Mouse (Mus musculus): ENCODE measurements around the gene Agpat2. TPM values are rescaled to one million over a fixed set of nuclear protein-coding genes. Genes with fewer than 3 reads are reported as not detected.

Agpat2 gene
- polyA plus RNA-seq, 1 experiment = 6.1 TPM

- TF ChIP-seq POLR2A (IDR thresholded peaks at IDR 0.05; ENCODE audit: borderline replicate concordance, extremely low read depth, insufficient read depth, insufficient read length, poor library complexity, severe bottlenecking) = no peak
- TF ChIP-seq CTCF (IDR thresholded peaks at IDR 0.05; ENCODE audit: borderline replicate concordance, extremely low read depth, insufficient read depth, insufficient read length) = no peak
- DNase-seq (ENCODE audit: low read depth) = no peak
Measured at GRCm38 (mm10) chr2:26635489-26636324, 31.5 kb upstream of the Agpat2 start.

DNA sequence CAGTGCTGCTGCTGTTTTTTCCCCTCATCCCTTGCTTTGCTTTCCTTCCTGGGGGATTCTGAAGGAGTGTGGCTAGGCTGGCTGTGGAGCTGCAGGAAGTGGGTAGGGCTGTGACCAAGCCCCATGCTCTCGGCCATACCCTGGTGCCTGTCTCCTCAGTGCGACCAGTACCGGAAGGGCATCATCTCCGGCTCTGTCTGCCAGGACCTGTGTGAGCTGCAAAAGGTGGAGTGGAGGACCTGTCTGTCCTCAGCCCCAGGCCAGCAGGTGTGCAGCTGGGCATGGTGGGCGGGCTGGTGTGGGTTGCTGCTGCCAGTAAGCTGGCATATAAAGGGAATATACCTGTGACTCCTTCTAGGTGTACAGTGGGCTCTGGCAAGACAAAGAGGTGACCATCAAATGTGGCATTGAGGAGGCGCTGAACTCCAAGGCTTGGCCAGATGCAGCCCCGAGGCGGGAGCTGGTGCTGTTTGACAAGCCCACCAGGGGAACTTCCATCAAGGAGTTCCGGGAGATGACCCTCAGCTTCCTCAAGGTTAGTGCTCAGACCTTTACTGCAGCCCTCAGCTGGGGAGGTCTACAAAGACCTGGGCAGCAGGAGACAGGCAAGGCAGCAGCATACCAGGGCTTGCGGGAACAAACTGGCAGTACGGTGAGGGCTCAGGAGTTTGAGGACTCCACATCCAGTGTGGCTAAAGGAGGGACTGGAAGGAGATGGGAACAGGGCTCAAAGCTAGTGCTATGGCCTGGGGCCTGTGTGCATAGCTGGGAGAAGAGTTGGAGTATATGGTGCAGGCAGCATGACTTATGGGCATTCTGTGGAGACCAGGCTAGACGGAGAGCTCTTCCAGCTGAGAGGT, 30.6 kb upstream of the Agpat2 start:
- DNase-seq (ENCODE audit: low read depth) = no peak
- no peak for TF ChIP-seq CTCF (IDR thresholded peaks at IDR 0.05; ENCODE audit: borderline replicate concordance, extremely low read depth, insufficient read depth, insufficient read length)
- TF ChIP-seq POLR2A (IDR thresholded peaks at IDR 0.05; ENCODE audit: borderline replicate concordance, extremely low read depth, insufficient read depth, insufficient read length, poor library complexity, severe bottlenecking) = no peak

- DNase-seq (ENCODE audit: low read depth) = no peak
- TF ChIP-seq CTCF (IDR thresholded peaks at IDR 0.05; ENCODE audit: borderline replicate concordance, extremely low read depth, insufficient read depth, insufficient read length) = no peak
- TF ChIP-seq POLR2A (IDR thresholded peaks at IDR 0.05; ENCODE audit: borderline replicate concordance, extremely low read depth, insufficient read depth, insufficient read length, poor library complexity, severe bottlenecking) = no peak
Measured at GRCm38 (mm10) chr2:26633953-26634530, 29.8 kb upstream of the Agpat2 start.

GRCm38 (mm10) chr2:26632541-26633395, 28.6 kb upstream of the Agpat2 start:
- TF ChIP-seq CTCF (IDR thresholded peaks at IDR 0.05; ENCODE audit: borderline replicate concordance, extremely low read depth, insufficient read depth, insufficient read length) (no peak), POLR2A (IDR thresholded peaks at IDR 0.05; ENCODE audit: borderline replicate concordance, extremely low read depth, insufficient read depth, insufficient read length, poor library complexity, severe bottlenecking) (no peak)
- DNase-seq (ENCODE audit: low read depth) = no peak

- no peak for TF ChIP-seq POLR2A (IDR thresholded peaks at IDR 0.05; ENCODE audit: borderline replicate concordance, extremely low read depth, insufficient read depth, insufficient read length, poor library complexity, severe bottlenecking)
- no peak for TF ChIP-seq CTCF (IDR thresholded peaks at IDR 0.05; ENCODE audit: borderline replicate concordance, extremely low read depth, insufficient read depth, insufficient read length)
- peak; percentile 55 for DNase-seq (ENCODE audit: low read depth)
Measured at GRCm38 (mm10) chr2:26628792-26629437, 24.7 kb upstream of the Agpat2 start.

GRCm38 (mm10) chr2:26627921-26628739, 23.9 kb upstream of the Agpat2 start, which contains the start of gene Fam69b:
Fam69b (plus strand) TSS chr2:26628457.
- no peak for TF ChIP-seq CTCF (IDR thresholded peaks at IDR 0.05; ENCODE audit: borderline replicate concordance, extremely low read depth, insufficient read depth, insufficient read length)
- TF ChIP-seq POLR2A (IDR thresholded peaks at IDR 0.05; ENCODE audit: borderline replicate concordance, extremely low read depth, insufficient read depth, insufficient read length, poor library complexity, severe bottlenecking) = peak; percentile 91

GRCm38 (mm10) chr2:26626081-26626480, 21.9 kb upstream of the Agpat2 start:
- no peak for DNase-seq (ENCODE audit: low read depth)
- peak; percentile 6; the same call in 1 of the 2 replicates for TF ChIP-seq CTCF (IDR thresholded peaks at IDR 0.05; ENCODE audit: borderline replicate concordance, extremely low read depth, insufficient read depth, insufficient read length)
- TF ChIP-seq POLR2A (IDR thresholded peaks at IDR 0.05; ENCODE audit: borderline replicate concordance, extremely low read depth, insufficient read depth, insufficient read length, poor library complexity, severe bottlenecking) = no peak

More at GRCm38 (mm10) chr2:26627921-26628739, 23.9 kb upstream of the Agpat2 start, which contains the start of gene Fam69b:
- peak; percentile 97 for DNase-seq (ENCODE audit: low read depth)

DNA sequence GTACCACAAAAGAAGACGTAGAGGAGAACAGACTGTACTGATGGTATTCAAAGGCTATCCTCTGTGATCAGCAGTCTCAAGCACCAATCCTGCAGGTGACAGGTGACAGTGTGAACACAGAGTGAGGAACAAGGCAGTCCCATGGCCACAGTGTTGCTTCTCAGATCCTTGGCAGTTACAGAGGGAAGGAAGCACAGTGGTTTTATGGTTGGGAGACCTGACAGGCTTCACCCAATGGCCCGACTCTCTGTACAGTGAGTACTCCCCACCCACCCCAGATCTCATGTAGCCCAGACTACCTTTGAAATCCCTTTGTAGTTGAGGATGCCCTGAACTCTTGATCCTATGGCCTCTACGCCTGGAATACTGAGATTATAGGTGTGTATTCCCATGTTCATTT, 21.2 kb upstream of the Agpat2 start:
- DNase-seq (ENCODE audit: low read depth) = no peak

DNA sequence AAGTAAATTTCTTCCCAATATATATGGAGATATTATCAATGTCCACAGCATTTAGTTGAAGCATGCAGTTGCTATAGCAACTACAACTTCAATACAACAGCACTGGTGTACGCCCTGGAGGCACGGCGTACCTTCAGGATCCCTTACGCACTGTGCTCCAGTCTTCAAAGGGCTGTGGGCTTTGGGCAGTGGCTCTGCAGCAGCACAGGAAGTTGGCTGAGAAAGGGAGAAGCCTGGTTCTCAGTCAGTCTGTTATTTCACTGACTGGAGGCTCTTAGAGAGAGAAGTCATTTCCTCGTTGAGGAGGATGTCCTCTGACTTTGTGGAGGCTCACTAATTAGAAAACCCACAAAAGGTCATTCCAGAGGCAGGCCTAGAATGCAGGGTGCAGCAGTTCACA, 18.8 kb upstream of the Agpat2 start:
- no peak for TF ChIP-seq CTCF (IDR thresholded peaks at IDR 0.05; ENCODE audit: borderline replicate concordance, extremely low read depth, insufficient read depth, insufficient read length)
- TF ChIP-seq POLR2A (IDR thresholded peaks at IDR 0.05; ENCODE audit: borderline replicate concordance, extremely low read depth, insufficient read depth, insufficient read length, poor library complexity, severe bottlenecking) = no peak
- peak; percentile 28 for DNase-seq (ENCODE audit: low read depth)

More for the DNA sequence above, 21.2 kb upstream of the Agpat2 start:
- TF ChIP-seq CTCF (IDR thresholded peaks at IDR 0.05; ENCODE audit: borderline replicate concordance, extremely low read depth, insufficient read depth, insufficient read length) = no peak
- TF ChIP-seq POLR2A (IDR thresholded peaks at IDR 0.05; ENCODE audit: borderline replicate concordance, extremely low read depth, insufficient read depth, insufficient read length, poor library complexity, severe bottlenecking) = no peak
